Mouse (Mus musculus) MEL (cell line): ENCODE measurements at regions not wholly inside any gene's neighbourhood (a gene's known extent, or its start where the extent isn't known, plus 50 kb on each side); places are given as distances from the start of the nearest gene placed in this dataset.

ENCODE experiments used
- DNase-seq: peaks from one replicate; pipeline ENCODE4 v3.0.0; 2011; ENCODE audit warnings: low read depth, low spot score
- H3K27ac ChIP-seq: 2 replicates; pipeline ENCODE4 v1.5.1; 2012; ENCODE audit warnings: low read depth, mild to moderate bottlenecking, control low read depth, low read length, moderate library complexity; ENCODE audit not compliant: control insufficient read depth
- H3K27me3 ChIP-seq, 2 experiments: fragments of 150-350 bp in 1 of 2; sonication (generic) in 1 of 2; 2 replicates each; pipeline ENCODE4 v1.6.1; 2012; ENCODE audit warnings: low read length in 2 of 2, mild to moderate bottlenecking in 2 of 2, improper control_type of control experiment in 1 of 2, moderate library complexity in 1 of 2; ENCODE audit not compliant: insufficient read depth in 2 of 2, control insufficient read depth in 1 of 2
- H3K36me3 ChIP-seq, 2 experiments: 2 replicates each; pipeline ENCODE4 v1.6.1; 2012 to 2014; ENCODE audit warnings: low read length in 2 of 2, improper control_type of control experiment in 1 of 2, inconsistent platforms in 1 of 2, mild to moderate bottlenecking in 1 of 2; ENCODE audit not compliant: insufficient read depth in 2 of 2, control insufficient read depth in 1 of 2
- H3K4me1 ChIP-seq, 2 experiments: fragments of 150-350 bp in 1 of 2; sonication (generic) in 1 of 2; 2 replicates each; pipeline ENCODE4 v1.6.1; 2012; ENCODE audit warnings: low read length in 2 of 2, improper control_type of control experiment in 1 of 2, mild to moderate bottlenecking in 1 of 2; ENCODE audit not compliant: insufficient read depth in 2 of 2, control insufficient read depth in 1 of 2
- H3K4me3 ChIP-seq, 2 experiments: fragments of 150-350 bp in 1 of 2; sonication (generic) in 1 of 2; 2 replicates each; pipeline ENCODE4 v1.5.1; 2012; ENCODE audit warnings: low read depth in 2 of 2, low read length in 2 of 2, mild to moderate bottlenecking in 2 of 2, moderate library complexity in 2 of 2, control low read depth in 1 of 2, improper control_type of control experiment in 1 of 2; ENCODE audit not compliant: control insufficient read depth in 1 of 2, insufficient read depth in 1 of 2
- H3K79me2 ChIP-seq: 2 replicates; pipeline ENCODE4 v1.6.1; 2012; ENCODE audit warnings: mild to moderate bottlenecking, low read length, moderate library complexity; ENCODE audit not compliant: control insufficient read depth, poor library complexity, insufficient read depth
- H3K9ac ChIP-seq: 2 replicates; pipeline ENCODE4 v1.6.1; 2012; ENCODE audit warnings: low read depth, mild to moderate bottlenecking, control low read depth, low read length, moderate library complexity; ENCODE audit not compliant: control insufficient read depth, poor library complexity, severe bottlenecking
- H3K9me3 ChIP-seq: fragments of 150-350 bp; sonication (generic); replicated peaks from 2 replicates; pipeline ENCODE4 v1.6.1; 2012; ENCODE audit warnings: mild to moderate bottlenecking, low read length, improper control_type of control experiment, moderate library complexity; ENCODE audit not compliant: insufficient read depth
- BHLHE40 ChIP-seq: IDR thresholded peaks from 2 replicates; pipeline ENCODE4 v1.6.1; 2012; ENCODE audit warnings: low read depth, mild to moderate bottlenecking, inconsistent platforms, low read length, improper control_type of control experiment, borderline replicate concordance
- CHD2 ChIP-seq: IDR thresholded peaks from 2 replicates; pipeline ENCODE4 v1.6.1; 2011; ENCODE audit warnings: low read length, improper control_type of control experiment
- CTCF ChIP-seq, 3 experiments: IDR thresholded peaks in 2 of 3; conservative IDR thresholded peaks in 1 of 3; 2 replicates each; pipeline ENCODE4 v1.5.1; 2011 to 2012; ENCODE audit warnings: low read length in 3 of 3, low read depth in 2 of 3, mild to moderate bottlenecking in 2 of 3, improper control_type of control experiment in 1 of 3, inconsistent platforms in 1 of 3, mixed read lengths in 1 of 3, moderate library complexity in 1 of 3; ENCODE audit not compliant: control insufficient read depth in 1 of 3, insufficient read depth in 1 of 3, poor library complexity in 1 of 3, severe bottlenecking in 1 of 3
- E2F4 ChIP-seq: IDR thresholded peaks from 2 replicates; pipeline ENCODE4 v1.6.1; 2011; ENCODE audit warnings: low read depth, low read length, improper control_type of control experiment, borderline replicate concordance
- EP300 ChIP-seq, 2 experiments: IDR thresholded peaks; 2 replicates each; pipeline ENCODE4 v1.6.1; 2011; ENCODE audit warnings: improper control_type of control experiment in 2 of 2, low read length in 2 of 2, low read depth in 1 of 2, mild to moderate bottlenecking in 1 of 2
- ETS1 ChIP-seq: IDR thresholded peaks from 2 replicates; pipeline ENCODE4 v1.6.1; 2012; ENCODE audit warnings: low read depth, mild to moderate bottlenecking, inconsistent platforms, low read length, improper control_type of control experiment, moderate library complexity
- GABPA ChIP-seq: IDR thresholded peaks from 2 replicates; pipeline ENCODE4 v1.6.1; 2012; ENCODE audit warnings: low read depth, mild to moderate bottlenecking, inconsistent platforms, low read length, improper control_type of control experiment, moderate library complexity
- GATA1 ChIP-seq: IDR thresholded peaks from 2 replicates; pipeline ENCODE4 v1.6.1; 2011; ENCODE audit warnings: low read depth, low read length, improper control_type of control experiment
- JUND ChIP-seq: IDR thresholded peaks from 2 replicates; pipeline ENCODE4 v1.6.1; 2011; ENCODE audit warnings: low read depth, mild to moderate bottlenecking, improper control_type of control experiment, low read length
- KAT2A ChIP-seq: conservative IDR thresholded peaks from 2 replicates; pipeline ENCODE4 v1.6.1; 2012; ENCODE audit warnings: low read depth, low read length, improper control_type of control experiment, inconsistent platforms
- MAZ ChIP-seq: IDR thresholded peaks from 2 replicates; pipeline ENCODE4 v1.6.1; 2012; ENCODE audit warnings: low read depth, mild to moderate bottlenecking, inconsistent platforms, low read length, improper control_type of control experiment
- MYB ChIP-seq: IDR thresholded peaks from 2 replicates; pipeline ENCODE4 v1.6.1; 2011; ENCODE audit warnings: mild to moderate bottlenecking, low read depth, low read length, improper control_type of control experiment
- POLR2A ChIP-seq, 2 experiments: IDR thresholded peaks; 2 replicates each; pipeline ENCODE4 v1.6.1; 2011 to 2012; ENCODE audit warnings: low read length in 2 of 2, mild to moderate bottlenecking in 2 of 2, control low read depth in 1 of 2, improper control_type of control experiment in 1 of 2, low read depth in 1 of 2, moderate library complexity in 1 of 2; ENCODE audit not compliant: control insufficient read depth in 1 of 2, insufficient read depth in 1 of 2, poor library complexity in 1 of 2
- RCOR1 ChIP-seq: IDR thresholded peaks from 2 replicates; pipeline ENCODE4 v1.6.1; 2012; ENCODE audit warnings: low read depth, mild to moderate bottlenecking, inconsistent platforms, low read length, improper control_type of control experiment
- SMC3 ChIP-seq: IDR thresholded peaks from 2 replicates; pipeline ENCODE4 v1.6.1; 2011; ENCODE audit warnings: low read depth, low read length, improper control_type of control experiment
- TAL1 ChIP-seq: IDR thresholded peaks from 2 replicates; pipeline ENCODE4 v1.6.1; 2012; ENCODE audit warnings: mild to moderate bottlenecking, inconsistent platforms, low read length, moderate library complexity, mixed read lengths
- USF1 ChIP-seq: IDR thresholded peaks from 2 replicates; pipeline ENCODE4 v1.6.1; 2014; ENCODE audit warnings: low read depth, mild to moderate bottlenecking, inconsistent platforms, low read length, improper control_type of control experiment, moderate library complexity
- ZC3H11A ChIP-seq: IDR thresholded peaks from 2 replicates; pipeline ENCODE4 v1.6.1; 2012; ENCODE audit warnings: low read depth, mild to moderate bottlenecking, inconsistent platforms, low read length, improper control_type of control experiment
- ZKSCAN1 ChIP-seq: IDR thresholded peaks from 2 replicates; pipeline ENCODE4 v1.6.1; 2012; ENCODE audit warnings: low read depth, mild to moderate bottlenecking, inconsistent platforms, low read length, improper control_type of control experiment, moderate library complexity
- ZNF384 ChIP-seq: IDR thresholded peaks from 2 replicates; pipeline ENCODE4 v1.6.1; 2012; ENCODE audit warnings: low read depth, mild to moderate bottlenecking, inconsistent platforms, low read length, improper control_type of control experiment

DNA sequence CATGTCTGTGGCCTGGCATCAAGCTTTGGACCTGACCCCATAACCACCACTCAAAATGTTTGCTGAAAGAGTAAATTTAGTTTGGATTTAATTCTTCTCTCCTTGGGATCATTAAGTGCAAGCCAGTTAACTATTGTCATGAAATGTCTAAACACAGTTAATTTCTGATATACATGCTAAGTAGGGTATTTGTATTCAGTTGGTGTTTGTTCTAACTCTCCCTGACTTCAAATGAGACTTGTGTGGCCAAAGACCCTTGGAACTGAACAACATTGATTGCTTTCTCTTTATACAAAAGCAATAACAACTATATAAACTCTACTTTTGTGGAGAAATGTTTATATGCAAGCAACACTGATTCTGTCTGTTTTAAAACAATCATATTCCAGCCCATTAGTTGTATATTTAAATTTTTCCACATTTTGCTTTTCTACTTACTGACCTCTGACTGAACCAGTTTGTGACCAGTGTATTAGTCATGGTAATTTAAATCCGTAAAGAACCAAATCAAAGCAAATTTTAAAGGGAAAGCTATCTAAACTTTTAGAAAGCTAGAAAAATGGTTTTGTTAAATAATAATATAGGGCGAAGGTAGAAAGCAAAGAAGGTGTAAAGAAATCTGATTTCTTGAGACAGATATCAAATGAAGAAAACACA lies 625.8 kb downstream of the Cdh11 start:
- H3K4me1 ChIP-seq = no peaks in the 10 kb centered on the region
- H3K9ac ChIP-seq = no peak overlapping the region
- no peak for TF ChIP-seq SMC3
- TF ChIP-seq KAT2A = no peak
- TF ChIP-seq ZKSCAN1 = no peak
- no peak for TF ChIP-seq GABPA
- no peak for TF ChIP-seq EP300 (IDR thresholded peaks at IDR 0.05; ENCODE audit: low read depth in 1 of 2, low read length in 2 of 2)
- no peak for TF ChIP-seq ZNF384
- no peak for TF ChIP-seq USF1
- TF ChIP-seq POLR2A (IDR thresholded peaks at IDR 0.05; ENCODE audit: control insufficient read depth in 1 of 2, insufficient read depth in 1 of 2, low read depth in 1 of 2, low read length in 2 of 2, poor library complexity in 1 of 2) = no peak
- no peak for TF ChIP-seq CTCF (IDR thresholded peaks at IDR 0.05 in 2 of 3, conservative IDR thresholded peaks at IDR 0.05 in 1 of 3; ENCODE audit: control insufficient read depth in 1 of 3, insufficient read depth in 1 of 3, low read depth in 2 of 3, low read length in 3 of 3, poor library complexity in 1 of 3, severe bottlenecking in 1 of 3)
- TF ChIP-seq ETS1 = no peak
- no peak for TF ChIP-seq JUND
- no peak for TF ChIP-seq TAL1
- TF ChIP-seq CHD2 = no peak
- no peak for TF ChIP-seq ZC3H11A
- no peak for TF ChIP-seq MAZ
- TF ChIP-seq BHLHE40 = no peak
- TF ChIP-seq RCOR1 = no peak
- no peaks in the 10 kb centered on the region for H3K9me3 ChIP-seq
- no peak for DNase-seq
- no peak overlapping the region for H3K4me3 ChIP-seq
- no peak overlapping the region for H3K27ac ChIP-seq
- no peaks in the 10 kb centered on the region for H3K27me3 ChIP-seq
- no peaks in the 10 kb centered on the region for H3K79me2 ChIP-seq
- H3K36me3 ChIP-seq = no peaks in the 10 kb centered on the region

DNA sequence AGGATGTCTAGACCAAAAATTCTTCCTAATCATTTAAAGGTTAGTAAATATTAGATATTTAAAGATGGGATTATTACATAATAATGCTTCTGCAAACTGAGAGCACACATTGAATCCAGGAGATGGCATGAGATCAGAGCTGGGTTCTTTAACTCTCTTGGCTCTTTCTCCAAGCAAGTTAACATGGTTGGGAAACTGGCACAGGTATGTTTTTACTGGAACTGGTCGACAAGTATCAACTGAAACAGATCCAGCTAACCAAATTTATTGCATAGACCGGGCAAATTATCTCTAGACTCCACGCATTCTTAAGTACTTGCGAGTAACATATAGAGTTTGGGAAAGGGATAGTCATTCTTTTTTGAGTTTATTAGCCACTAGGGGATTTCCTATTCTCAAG lies 666.8 kb downstream of the Cdh11 start:
- no peaks in the 10 kb centered on the region for H3K27me3 ChIP-seq
- no peak for TF ChIP-seq KAT2A
- no peak for TF ChIP-seq EP300 (IDR thresholded peaks at IDR 0.05; ENCODE audit: low read depth in 1 of 2, low read length in 2 of 2)
- no peak for TF ChIP-seq E2F4
- no peak for TF ChIP-seq MYB
- TF ChIP-seq SMC3 = no peak
- no peak for TF ChIP-seq GATA1
- no peak for TF ChIP-seq TAL1
- TF ChIP-seq, all 39 proteins: peak for 0

More for the DNA sequence above, 666.8 kb downstream of the Cdh11 start:
- Histone ChIP-seq H3K79me2 (no peaks in the 10 kb centered on the region), H3K4me3 (no peak overlapping the region), H3K9me3 (no peaks in the 10 kb centered on the region), H3K9ac (no peak overlapping the region), H3K36me3 (no peaks in the 10 kb centered on the region), H3K27ac (no peak overlapping the region), H3K4me1 (no peaks in the 10 kb centered on the region)
- no peak for DNase-seq
